Mouse (Mus musculus) thymus, adult 2 months (tissue): ENCODE results near the gene Clcn2. TPM values are rescaled to one million over a fixed set of nuclear protein-coding genes. Genes with fewer than 3 reads are reported as not detected.
"Not testable (repeated sequence)": the region's sequence is repeated elsewhere in the genome, so short reads cannot be mapped to it uniquely, and the experiment has no call there.

Experiments used
- DNase-seq: peaks from one replicate; pipeline ENCODE4 v3.0.0; 2021
- H3K27ac ChIP-seq: fragments of 200-500 bp; 2 replicates; pipeline ENCODE4 v1.5.1; 2012; ENCODE audit warnings: low read length, control low read depth; ENCODE audit not compliant: control insufficient read depth, insufficient read depth
- H3K27me3 ChIP-seq: fragments of 200-500 bp; 2 replicates; pipeline ENCODE4 v1.6.1; 2012; ENCODE audit warnings: mild to moderate bottlenecking, low read length, moderate library complexity, mixed read lengths; ENCODE audit not compliant: control insufficient read depth, insufficient read depth
- H3K36me3 ChIP-seq: fragments of 200-500 bp; 2 replicates; pipeline ENCODE4 v1.6.1; 2012; ENCODE audit warnings: mild to moderate bottlenecking, low read length, moderate library complexity; ENCODE audit not compliant: control insufficient read depth, insufficient read depth
- H3K4me1 ChIP-seq: fragments of 200-500 bp; replicated peaks from 2 replicates; pipeline ENCODE4 v1.6.1; 2012; ENCODE audit warnings: low read length; ENCODE audit not compliant: control insufficient read depth, insufficient read depth
- H3K4me3 ChIP-seq: fragments of 200-500 bp; 2 replicates; pipeline ENCODE4 v1.5.1; 2012; ENCODE audit warnings: mild to moderate bottlenecking, low read length, control low read depth, moderate library complexity; ENCODE audit not compliant: control insufficient read depth, insufficient read depth
- CTCF ChIP-seq: fragments of 200-500 bp; IDR thresholded peaks from 2 replicates; pipeline ENCODE4 v1.5.1; 2012; ENCODE audit warnings: mild to moderate bottlenecking, control low read depth, low read length, moderate library complexity, borderline replicate concordance; ENCODE audit not compliant: control insufficient read depth, poor library complexity, insufficient read depth; ENCODE audit errors: extremely low read depth
- POLR2A ChIP-seq: fragments of 200-500 bp; IDR thresholded peaks from 2 replicates; pipeline ENCODE4 v1.6.1; 2012; ENCODE audit warnings: mild to moderate bottlenecking, low read length, control low read depth, moderate library complexity; ENCODE audit not compliant: control insufficient read depth, poor library complexity, insufficient read depth; ENCODE audit errors: extremely low read depth
- WGBS: fragments of 180-500 bp; shearing (Covaris S2); methylation state at CpG from one replicate; pipeline ENCODE4 v1.1.7; 2018; 5-methylcytosine and 5-hydroxymethylcytosine counted together
- polyA plus RNA-seq: library from polyadenylated mRNA; depleted of rRNA; stranded (reverse); fragments of >200 nt; gene quantifications from 2 replicates; pipeline ENCODE4 v1.2.3, GENCODE M21; 2012; rRNA removed

The Clcn2 gene
- polyA plus RNA-seq, 1 experiment = 42.1 TPM

GRCm38 (mm10) chr16:20672500-20672902, 45.0 kb downstream of the Clcn2 start:
- Histone ChIP-seq H3K27ac (no peak overlapping the region), H3K4me1 (peaks cover 16% of the 10 kb centered on the region), H3K36me3 (peaks cover 17% of the 10 kb centered on the region), H3K27me3 (no peaks in the 10 kb centered on the region), H3K4me3 (peak overlapping the region; percentile 97)
- DNase-seq = peak; percentile 96
- WGBS = under 1% methylated on average over 38 of the region's 38 CpGs
- 0 out of 2 replicates have a peak, but pooled peaks have one; percentile 29 for TF ChIP-seq CTCF
- TF ChIP-seq POLR2A = peak; percentile 66; the same call in 1 of the 2 replicates

- no peak for DNase-seq
- peaks cover 16% of the 10 kb centered on the region for H3K4me1 ChIP-seq
- no peak overlapping the region for H3K27ac ChIP-seq
- WGBS = 22% methylated on average over 6 of the region's 6 CpGs
- H3K4me3 ChIP-seq = no peak overlapping the region
- peaks cover 11% of the 10 kb centered on the region; the same call in 1 of the 2 replicates for H3K36me3 ChIP-seq
- no peaks in the 10 kb centered on the region for H3K27me3 ChIP-seq
- TF ChIP-seq CTCF (no peak), POLR2A (no peak)
Measured at GRCm38 (mm10) chr16:20671886-20672285, 45.7 kb downstream of the Clcn2 start.

- H3K36me3 ChIP-seq = no peaks in the 10 kb centered on the region; the same call in 1 of the 2 replicates
- H3K4me3 ChIP-seq = no peak overlapping the region
- no peaks in the 10 kb centered on the region for H3K27me3 ChIP-seq
- TF ChIP-seq CTCF (no peak), POLR2A (no peak)
- peaks cover 16% of the 10 kb centered on the region for H3K4me1 ChIP-seq
- DNase-seq = no peak
- WGBS = 96% methylated on average over 3 of the region's 3 CpGs
- H3K27ac ChIP-seq = no peak overlapping the region
Measured at GRCm38 (mm10) chr16:20670291-20670690, 47.3 kb downstream of the Clcn2 start.

- not testable (repeated sequence) for H3K36me3 ChIP-seq, DNase-seq
- 95% methylated on average over 5 of the region's 6 CpGs for WGBS
Measured at GRCm38 (mm10) chr16:20668013-20668412, 49.5 kb downstream of the Clcn2 start, which contains the start of gene Eif4g1. Gene Eif4g1 (plus strand): TSS chr16:20668313.

GRCm38 (mm10) chr16:20657661-20658060, 59.9 kb downstream of the Clcn2 start:
- Histone ChIP-seq H3K27me3 (no peaks in the 10 kb centered on the region), H3K27ac (no peak overlapping the region), H3K4me3 (no peak overlapping the region), H3K4me1 (no peaks in the 10 kb centered on the region), H3K36me3 (peaks cover 72% of the 10 kb centered on the region)
- no peak for DNase-seq
- 97% methylated on average over 4 of the region's 4 CpGs for WGBS
- no peak for TF ChIP-seq POLR2A
- TF ChIP-seq CTCF = no peak

More at GRCm38 (mm10) chr16:20668013-20668412, 49.5 kb downstream of the Clcn2 start, which contains the start of gene Eif4g1:
- H3K4me1 ChIP-seq, H3K27ac ChIP-seq, H3K27me3 ChIP-seq, H3K4me3 ChIP-seq: not testable (repeated sequence)

- 69% methylated on average over 2 of the region's 2 CpGs for WGBS
- TF ChIP-seq CTCF (no peak), POLR2A (no peak)
- H3K36me3 ChIP-seq = peaks cover 31% of the 10 kb centered on the region
- no peak overlapping the region for H3K27ac ChIP-seq
- H3K27me3 ChIP-seq = no peaks in the 10 kb centered on the region
- DNase-seq = no peak
- no peak overlapping the region for H3K4me3 ChIP-seq
- peaks cover 3% of the 10 kb centered on the region for H3K4me1 ChIP-seq
Measured at GRCm38 (mm10) chr16:20653315-20653714, 64.2 kb downstream of the Clcn2 start.

Other genes with a start within 250 kb of the Clcn2 start
- gene Eif2b5, start 218.9 kb downstream of the Clcn2 start, polyA plus RNA-seq = 40.7 and 44.7 TPM in 2 replicates
- gene Dvl3, start 200.8 kb downstream of the Clcn2 start, polyA plus RNA-seq = 42.7 and 49.5 TPM in 2 replicates
- 512 and 578 TPM in 2 replicates for gene Ap2m1, start 182.3 kb downstream of the Clcn2 start, polyA plus RNA-seq
- gene Abcf3, start 169.2 kb downstream of the Clcn2 start, polyA plus RNA-seq = 60.9 and 70.8 TPM in 2 replicates
- gene Vwa5b2, start 128.3 kb downstream of the Clcn2 start, polyA plus RNA-seq = 0.03 and 0.15 TPM in 2 replicates
- gene Eef1akmt4, start 106.2 kb downstream of the Clcn2 start, polyA plus RNA-seq = 21.3 and 24.0 TPM in 2 replicates
- gene Gm49333, start 106.1 kb downstream of the Clcn2 start, polyA plus RNA-seq = not detected in 2 replicates
- gene Alg3, start 106.0 kb downstream of the Clcn2 start, polyA plus RNA-seq = 35.0 and 35.4 TPM in 2 replicates
- gene Camk2n2, start 96.5 kb downstream of the Clcn2 start, polyA plus RNA-seq = 3.5 TPM in 2 replicates
- 0.32 and 0.42 TPM in 2 replicates for gene Ece2, start 87.9 kb downstream of the Clcn2 start, polyA plus RNA-seq
- 101 and 104 TPM in 2 replicates for gene Psmd2, start 66.1 kb downstream of the Clcn2 start, polyA plus RNA-seq
- gene Eif4g1, start 49.4 kb downstream of the Clcn2 start, polyA plus RNA-seq = 618 and 639 TPM in 2 replicates
- gene Fam131a, start 24.5 kb downstream of the Clcn2 start, polyA plus RNA-seq = 6.9 and 8.9 TPM in 2 replicates
- gene Polr2h, start 81 bp downstream of the Clcn2 start, polyA plus RNA-seq = 24.7 and 32.9 TPM in 2 replicates
- 3.6 and 3.7 TPM in 2 replicates for gene Chrd, start 15.4 kb upstream of the Clcn2 start, polyA plus RNA-seq
- 0.69 and 1.0 TPM in 2 replicates for gene Thpo, start 16.8 kb upstream of the Clcn2 start, polyA plus RNA-seq